Mouse (Mus musculus) liver, embryonic 15.5 days (tissue): ENCODE results near the gene Nfs1. TPM values are rescaled to one million over a fixed set of nuclear protein-coding genes. Genes with fewer than 3 reads are reported as not detected.
"Not testable (repeated sequence)": the region's sequence is repeated elsewhere in the genome, so short reads cannot be mapped to it uniquely, and the experiment has no call there.

Source experiments
- ATAC-seq: fragments of 200-750 bp; cut with Nextera tagmentation; 2 replicates; pipeline ENCODE4 v1.8.0; 2017; ENCODE audit warnings: moderate number of reproducible peaks, mild to moderate bottlenecking, moderate library complexity; ENCODE audit not compliant: insufficient read depth
- H3K27ac ChIP-seq: fragments of 300-500 bp; sonication (generic); replicated peaks from 2 replicates; pipeline ENCODE4 v1.5.1; 2015; ENCODE audit warnings: mild to moderate bottlenecking, inconsistent platforms
- H3K27me3 ChIP-seq: fragments of 300-500 bp; sonication (generic); 2 replicates; pipeline ENCODE4 v1.6.1; 2015; ENCODE audit warnings: mild to moderate bottlenecking, inconsistent platforms
- H3K36me3 ChIP-seq: fragments of 300-500 bp; sonication (generic); replicated peaks from 2 replicates; pipeline ENCODE4 v1.6.1; 2015; ENCODE audit warnings: moderate library complexity, mild to moderate bottlenecking, inconsistent platforms
- H3K4me1 ChIP-seq: fragments of 300-500 bp; sonication (generic); replicated peaks from 2 replicates; pipeline ENCODE4 v1.6.1; 2015; ENCODE audit warnings: inconsistent platforms
- H3K4me2 ChIP-seq: fragments of 300-500 bp; sonication (generic); 2 replicates; pipeline ENCODE4 v1.6.1; 2015; ENCODE audit warnings: moderate library complexity, mild to moderate bottlenecking, inconsistent platforms
- H3K4me3 ChIP-seq: fragments of 300-500 bp; sonication (generic); replicated peaks from 2 replicates; pipeline ENCODE4 v1.5.1; 2015; ENCODE audit warnings: mild to moderate bottlenecking, inconsistent platforms
- H3K9ac ChIP-seq: fragments of 300-500 bp; sonication (generic); 2 replicates; pipeline ENCODE4 v1.6.1; 2015; ENCODE audit warnings: moderate library complexity, mild to moderate bottlenecking, inconsistent platforms
- H3K9me3 ChIP-seq: fragments of 300-500 bp; sonication (generic); replicated peaks from 2 replicates; pipeline ENCODE4 v1.6.1; 2016; ENCODE audit warnings: inconsistent platforms
- WGBS: fragments of 180-500 bp; shearing (Covaris S2); methylation state at CpG from one replicate; pipeline ENCODE4 v1.1.7; 2015; ENCODE audit warnings: mixed read lengths; ENCODE audit not compliant: insufficient replicate concordance; 5-methylcytosine and 5-hydroxymethylcytosine counted together
- polyA plus RNA-seq: library from polyadenylated mRNA; unstranded; fragments of >200 nt; fragmentation: Nextera tagmentation; extraction: Ambion mirVana; gene quantifications from 2 replicates; pipeline ENCODE4 v1.2.1, GENCODE M21; 2015

Nfs1 gene
- polyA plus RNA-seq, 1 experiment from 2014 or later, result 50.7 TPM

DNA sequence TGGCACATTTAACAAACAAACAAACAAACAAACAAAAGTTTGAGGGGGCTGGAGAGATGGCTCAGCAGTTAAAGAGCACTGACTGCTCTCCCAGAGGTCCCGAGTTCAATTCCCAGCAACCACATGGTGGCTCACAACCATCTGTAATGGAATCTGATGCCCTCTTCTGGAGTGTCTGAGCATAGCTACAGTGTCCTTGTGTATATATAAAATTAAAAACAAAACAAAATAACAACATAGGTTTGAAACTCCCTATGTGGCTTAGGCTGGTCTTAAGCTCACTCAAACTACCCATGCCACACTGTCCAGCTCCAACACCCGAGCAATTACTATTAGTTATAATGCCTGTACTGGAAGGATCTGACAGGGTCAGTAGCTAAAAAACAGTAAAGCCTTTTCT lies 1.2 kb downstream of the Nfs1 start:
- Histone ChIP-seq H3K4me3 (peak overlapping the region; percentile 95), H3K4me1 (peaks cover 27% of the 10 kb centered on the region), H3K9ac (peak overlapping the region; percentile 92; the same call in 1 of the 2 replicates), H3K9me3 (no peaks in the 10 kb centered on the region), H3K27me3 (no peaks in the 10 kb centered on the region), H3K36me3 (peaks cover 52% of the 10 kb centered on the region), H3K4me2 (peak overlapping the region; percentile 97), H3K27ac (peak overlapping the region; percentile 92; the same call in 1 of the 2 replicates)
- ATAC-seq, result no peak
- WGBS, result 75% methylated on average over 2 of the region's 2 CpGs

DNA sequence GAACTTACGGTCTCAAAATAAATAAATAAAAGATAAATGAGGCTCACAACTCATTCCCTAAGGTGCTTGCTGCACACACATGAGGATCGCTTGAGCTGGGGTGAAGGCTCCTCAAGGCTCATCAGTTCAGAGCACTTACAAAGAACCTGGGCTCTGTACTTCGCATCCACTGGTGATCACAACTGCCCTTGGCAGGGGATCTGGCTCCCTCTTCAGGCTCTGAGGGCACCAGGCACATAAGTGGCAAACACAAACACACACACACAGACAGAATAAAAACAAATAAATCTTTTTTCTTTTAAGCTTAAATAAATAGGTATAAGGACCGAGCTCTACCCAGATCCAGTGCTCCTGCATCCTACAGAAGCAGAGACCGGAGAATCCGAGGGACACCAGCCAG lies 8.3 kb downstream of the Nfs1 start:
- no peak for ATAC-seq
- Histone ChIP-seq H3K9ac (no peak overlapping the region), H3K4me1 (no peaks in the 10 kb centered on the region), H3K4me3 (no peak overlapping the region), H3K4me2 (no peak overlapping the region), H3K36me3 (peaks cover 67% of the 10 kb centered on the region), H3K27ac (no peak overlapping the region), H3K27me3 (no peaks in the 10 kb centered on the region), H3K9me3 (no peaks in the 10 kb centered on the region)
- 79% methylated on average over 6 of the region's 6 CpGs for WGBS

DNA sequence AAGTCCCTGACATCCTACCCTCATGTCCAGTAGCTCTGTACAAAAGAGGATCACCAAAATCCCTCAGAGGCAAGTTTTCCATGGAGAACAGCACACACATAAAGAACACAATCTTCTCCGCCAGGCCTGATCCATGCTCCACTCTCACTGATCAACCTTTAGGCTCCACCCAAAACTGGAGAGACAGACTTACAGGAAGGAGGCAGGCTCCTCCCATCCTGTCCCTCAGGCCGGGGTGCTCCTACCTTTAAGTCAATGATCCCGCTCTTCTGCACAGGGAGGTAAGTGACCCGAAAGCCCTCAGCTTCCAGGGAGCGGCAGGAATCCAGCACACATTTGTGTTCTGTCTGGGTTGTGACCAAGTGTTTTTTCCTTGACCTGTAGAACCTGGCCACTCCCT lies 9.8 kb downstream of the Nfs1 start:
- no peak for ATAC-seq
- WGBS, result 78% methylated on average over 5 of the region's 5 CpGs
- Histone ChIP-seq H3K27ac (no peak overlapping the region), H3K4me3 (no peak overlapping the region), H3K4me2 (no peak overlapping the region), H3K27me3 (no peaks in the 10 kb centered on the region), H3K4me1 (no peaks in the 10 kb centered on the region), H3K9me3 (no peaks in the 10 kb centered on the region), H3K9ac (no peak overlapping the region), H3K36me3 (peaks cover 59% of the 10 kb centered on the region)

DNA sequence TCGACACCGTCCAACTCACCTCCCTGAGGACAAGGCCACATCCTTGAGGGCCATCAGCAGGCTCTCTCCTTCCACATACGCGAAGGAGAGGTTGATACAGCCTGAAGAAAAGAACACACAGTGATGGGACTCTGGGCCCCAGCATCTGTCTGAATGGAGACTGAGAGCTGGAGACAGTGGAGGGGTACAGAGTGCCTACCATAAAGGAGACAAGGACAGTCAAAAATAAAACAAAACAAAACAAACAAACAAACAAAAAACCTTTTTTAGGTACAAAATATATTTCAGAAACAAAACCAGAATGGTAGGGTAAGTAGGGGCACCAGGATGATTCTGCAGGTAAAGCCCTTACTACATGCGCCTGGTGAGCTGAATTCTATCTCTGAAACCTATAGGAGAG lies 17.0 kb downstream of the Nfs1 start, which contains the start of gene Gm28036:
Gene Gm28036 (minus strand): TSS at position 101 of the 400 bp plus-strand sequence.
- H3K4me2 ChIP-seq, result no peak within 1 kb of the TSS
- ATAC-seq, result no peak
- no peaks in the 10 kb centered on the region for H3K9me3 ChIP-seq
- H3K27me3 ChIP-seq, result no peaks in the 10 kb centered on the region
- 91% methylated on average over 5 of the region's 5 CpGs for WGBS
- no peak within 1 kb of the TSS for H3K9ac ChIP-seq
- peaks cover 69% of the 10 kb centered on the region for H3K36me3 ChIP-seq
- H3K4me1 ChIP-seq, result no peaks in the 10 kb centered on the region
- H3K4me3 ChIP-seq, result no peak within 1 kb of the TSS
- H3K27ac ChIP-seq, result no peak within 1 kb of the TSS

DNA sequence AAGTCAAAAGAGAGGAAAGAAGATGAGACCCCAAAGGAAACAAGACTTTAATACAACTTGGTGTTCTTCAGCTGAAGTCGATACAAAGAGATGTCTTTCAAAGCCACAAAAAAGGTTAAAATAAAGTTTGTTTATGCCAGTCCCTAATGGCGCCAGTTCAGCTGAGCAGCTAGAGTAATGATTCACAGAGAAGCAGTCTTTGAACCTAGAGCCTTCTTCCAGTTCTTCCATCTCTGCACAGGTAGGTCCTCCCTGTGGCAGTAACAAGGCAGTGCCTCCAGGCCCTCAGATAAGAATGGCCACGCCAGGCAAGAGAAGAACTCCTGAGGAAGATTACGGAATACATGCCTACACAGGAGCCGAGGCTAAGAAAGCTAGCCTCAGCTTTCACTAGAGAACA lies 20.3 kb downstream of the Nfs1 start:
- WGBS, result 77% methylated on average over 5 of the region's 5 CpGs
- no peak for ATAC-seq
- no peaks in the 10 kb centered on the region for H3K9me3 ChIP-seq
- H3K36me3 ChIP-seq, result peaks cover 48% of the 10 kb centered on the region
- no peak overlapping the region for H3K4me2 ChIP-seq
- H3K4me1 ChIP-seq, result no peaks in the 10 kb centered on the region
- H3K9ac ChIP-seq, result no peak overlapping the region
- no peak overlapping the region for H3K27ac ChIP-seq
- H3K27me3 ChIP-seq, result no peaks in the 10 kb centered on the region
- H3K4me3 ChIP-seq, result no peak overlapping the region

DNA sequence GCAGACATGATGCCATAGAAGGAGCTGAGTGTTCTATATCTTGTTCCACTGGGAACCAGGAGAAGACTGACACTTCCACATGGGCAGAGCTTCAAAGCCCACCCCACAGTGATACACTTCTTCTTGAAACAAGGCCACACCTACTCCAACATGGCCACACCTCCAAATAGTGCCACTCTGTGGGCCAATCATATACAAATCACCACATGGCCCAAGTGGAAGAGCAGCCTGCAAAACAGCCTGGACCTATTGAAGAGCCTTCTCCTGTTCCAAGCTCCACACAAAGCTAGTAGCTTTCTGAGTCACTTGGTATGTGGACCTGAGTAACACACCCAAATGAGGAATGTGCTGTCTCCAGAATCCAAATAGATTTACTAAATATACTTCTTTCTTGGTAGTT lies 24.4 kb downstream of the Nfs1 start:
- Histone ChIP-seq H3K9me3 (no peaks in the 10 kb centered on the region), H3K9ac (no peak overlapping the region), H3K4me2 (no peak overlapping the region), H3K27me3 (no peaks in the 10 kb centered on the region), H3K4me1 (no peaks in the 10 kb centered on the region), H3K36me3 (peaks cover 14% of the 10 kb centered on the region), H3K4me3 (no peak overlapping the region), H3K27ac (no peak overlapping the region)
- ATAC-seq, result no peak

DNA sequence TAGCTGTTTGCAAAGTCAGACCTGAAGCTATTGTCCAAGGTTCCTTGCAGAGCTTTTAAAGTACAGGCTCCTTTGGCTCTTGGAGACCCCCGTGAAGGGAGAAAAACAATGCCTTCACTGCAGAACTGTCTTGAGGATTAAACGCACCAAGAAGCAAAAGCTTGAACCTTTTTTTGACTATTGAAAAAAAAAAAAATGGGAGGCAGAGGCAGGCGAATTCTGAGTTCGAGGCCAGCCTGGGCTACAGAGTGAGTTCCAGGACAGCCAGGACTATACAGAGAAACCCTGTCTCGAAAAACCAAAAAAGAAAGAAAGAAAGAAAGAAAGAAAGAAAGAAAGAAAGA lies 31.9 kb downstream of the Nfs1 start:
- H3K27me3 ChIP-seq, ATAC-seq, H3K9me3 ChIP-seq, H3K36me3 ChIP-seq: not testable (repeated sequence)
- peak overlapping the region; percentile 91 for H3K4me3 ChIP-seq
- H3K9ac ChIP-seq, result peak overlapping the region; percentile 94
- WGBS, result 18% methylated on average over 5 of the region's 5 CpGs
- H3K4me2 ChIP-seq, result peak overlapping the region; percentile 85
- H3K4me1 ChIP-seq, result peaks cover 37% of the 10 kb centered on the region
- peak overlapping the region; percentile 90 for H3K27ac ChIP-seq

DNA sequence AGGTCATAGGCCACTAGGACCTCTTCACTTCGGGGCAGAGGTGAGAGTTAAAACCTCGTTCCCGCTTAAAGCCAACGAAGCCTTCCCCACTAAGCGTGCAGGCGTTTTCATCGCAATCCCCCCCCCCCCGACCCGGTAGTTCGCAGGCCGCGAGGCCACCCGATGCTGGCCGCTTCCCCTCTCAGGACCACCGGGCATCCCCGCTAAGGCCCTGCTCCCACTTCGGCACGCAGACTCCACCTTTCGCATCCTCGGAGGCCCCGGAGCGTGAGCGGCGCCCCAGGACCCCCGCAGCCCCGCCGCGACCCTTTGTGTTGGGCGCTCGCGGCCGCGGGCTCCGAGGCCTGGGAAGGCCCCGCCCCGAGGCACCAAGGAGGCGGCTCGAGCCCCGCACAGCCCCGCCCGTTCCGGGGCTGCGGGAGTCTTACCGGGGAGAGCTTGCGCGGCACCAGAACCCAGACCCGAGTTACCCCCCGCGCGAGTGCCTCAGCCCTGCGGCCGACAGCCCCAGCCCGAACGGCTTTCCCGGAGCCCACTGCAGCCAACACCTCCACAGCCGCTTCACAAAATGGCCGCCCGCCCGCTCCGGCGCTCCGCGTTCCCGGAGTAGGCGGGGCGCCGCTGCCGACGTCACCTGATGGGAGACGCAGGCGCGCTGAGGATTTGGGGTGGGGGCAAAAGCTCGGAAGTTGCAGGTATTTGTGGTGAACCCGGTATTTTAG lies 32.5 kb downstream of the Nfs1 start, which contains the start of the genes Cpne1 and Rbm12:
Gene Cpne1 (minus strand): TSS at position 608 of the 722 bp plus-strand sequence.
Gene Rbm12 (minus strand): TSS at position 621 of the 722 bp plus-strand sequence.
- Histone ChIP-seq H3K4me2 (peak within 1 kb of the TSS; percentile 85), H3K4me1 (peaks cover 40% of the 10 kb centered on the region), H3K27me3 (no peaks in the 10 kb centered on the region), H3K4me3 (peak within 1 kb of the TSS; percentile 91), H3K36me3 (peaks cover 8% of the 10 kb centered on the region; the same call in 1 of the 2 replicates), H3K27ac (peak within 1 kb of the TSS; percentile 90), H3K9ac (peak within 1 kb of the TSS; percentile 94), H3K9me3 (no peaks in the 10 kb centered on the region)
- ATAC-seq, result peak; percentile 92
- 1% methylated on average over 74 of the region's 74 CpGs for WGBS

DNA sequence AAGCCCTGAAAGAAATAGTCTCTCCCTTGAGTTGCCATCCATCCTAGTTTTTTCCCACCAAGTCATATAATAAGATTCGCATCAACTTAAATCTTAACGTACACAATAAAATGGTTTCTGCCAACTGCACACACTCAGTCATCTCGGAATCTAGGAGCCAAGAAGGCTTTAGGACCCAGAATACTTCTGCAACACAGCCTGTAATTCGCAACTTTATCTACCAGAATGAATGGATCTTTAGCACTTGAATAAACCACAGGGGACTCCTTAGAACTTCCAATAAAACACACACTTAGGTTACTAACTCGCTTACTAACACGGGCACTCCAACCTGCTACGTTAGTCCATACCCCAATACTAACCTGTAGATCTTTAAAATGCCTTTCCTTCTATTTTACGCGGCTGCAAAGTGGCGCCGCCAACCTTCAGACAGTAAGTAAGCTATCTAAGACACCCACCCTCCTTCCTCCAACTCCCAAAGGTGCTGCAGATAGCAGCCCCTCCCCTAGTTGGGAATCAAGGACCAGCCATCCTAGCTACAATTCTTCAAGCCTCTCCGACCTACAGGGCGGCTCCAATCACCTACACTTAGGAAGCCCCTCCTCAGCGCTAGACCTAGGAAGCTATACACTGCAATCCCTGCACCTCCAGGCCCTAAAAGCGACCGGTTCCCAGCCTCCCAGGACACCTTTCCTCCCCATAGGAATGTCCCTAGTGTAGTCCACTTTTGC lies 33.2 kb downstream of the Nfs1 start:
- Histone ChIP-seq H3K27ac (peak overlapping the region; percentile 90), H3K9ac (peak overlapping the region; percentile 94), H3K4me1 (peaks cover 45% of the 10 kb centered on the region), H3K4me2 (peak overlapping the region; percentile 85), H3K9me3 (no peaks in the 10 kb centered on the region), H3K27me3 (no peaks in the 10 kb centered on the region), H3K4me3 (peak overlapping the region; percentile 91), H3K36me3 (peaks cover 14% of the 10 kb centered on the region)
- WGBS, result under 1% methylated on average over 16 of the region's 16 CpGs
- ATAC-seq, result peak; percentile 66

GRCm38 (mm10) chr2:156091926-156092325 lies 52.1 kb downstream of the Nfs1 start:
- Histone ChIP-seq H3K27me3 (no peaks in the 10 kb centered on the region), H3K4me2 (no peak overlapping the region), H3K4me1 (no peaks in the 10 kb centered on the region; the same call in 1 of the 2 replicates), H3K27ac (no peak overlapping the region), H3K4me3 (no peak overlapping the region), H3K36me3 (peaks cover 39% of the 10 kb centered on the region), H3K9me3 (no peaks in the 10 kb centered on the region), H3K9ac (no peak overlapping the region)
- WGBS, result 76% methylated on average over 5 of the region's 5 CpGs
- no peak for ATAC-seq

GRCm38 (mm10) chr2:156089799-156090198 lies 54.2 kb downstream of the Nfs1 start:
- H3K4me3 ChIP-seq, result no peak overlapping the region
- H3K36me3 ChIP-seq, result peaks cover 18% of the 10 kb centered on the region
- WGBS, result 93% methylated on average over 1 of the region's 1 CpGs
- H3K9me3 ChIP-seq, result no peaks in the 10 kb centered on the region
- no peaks in the 10 kb centered on the region for H3K27me3 ChIP-seq
- H3K9ac ChIP-seq, result no peak overlapping the region
- no peak overlapping the region for H3K4me2 ChIP-seq
- no peaks in the 10 kb centered on the region; the same call in 1 of the 2 replicates for H3K4me1 ChIP-seq
- ATAC-seq, result no peak
- no peak overlapping the region for H3K27ac ChIP-seq
